Mouse (Mus musculus) cerebellum, adult 2 months (tissue): ENCODE measurements at regions not wholly inside any gene's neighbourhood (a gene's known extent, or its start where the extent isn't known, plus 50 kb on each side); places are given as distances from the start of the nearest gene placed in this dataset.

Source experiments
- CTCF ChIP-seq: fragments of 200-500 bp; IDR thresholded peaks from 2 replicates; pipeline ENCODE4 v1.5.1; 2011; ENCODE audit warnings: low read depth, mild to moderate bottlenecking, control low read depth, low read length, moderate library complexity, borderline replicate concordance; ENCODE audit not compliant: insufficient read depth
- POLR2A ChIP-seq: fragments of 200-500 bp; IDR thresholded peaks from 2 replicates; pipeline ENCODE4 v1.6.1; 2011; ENCODE audit warnings: low read length, control low read depth, borderline replicate concordance; ENCODE audit not compliant: insufficient read depth

DNA sequence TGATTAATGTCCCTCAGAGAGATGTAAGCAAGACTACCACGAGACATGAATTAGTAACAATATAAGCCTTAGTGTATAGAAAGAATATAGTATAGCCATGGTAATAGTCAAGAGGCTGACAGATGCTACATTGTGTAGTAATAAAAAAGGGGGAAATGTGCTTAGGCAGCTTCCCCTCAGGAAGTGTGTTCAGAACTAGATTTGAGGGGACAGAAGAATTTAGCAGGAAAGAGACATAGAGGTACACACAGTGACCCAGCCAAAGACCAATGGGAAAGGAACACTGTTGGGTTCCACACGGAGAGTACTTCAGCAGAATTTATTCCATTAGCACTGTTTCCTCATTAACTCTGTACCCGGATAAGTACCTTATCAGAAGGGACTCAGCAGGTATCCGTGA is 614.0 kb upstream of the Fam92a start:
- TF ChIP-seq CTCF = no peak
- no peak for TF ChIP-seq POLR2A
